Mouse (Mus musculus) natural killer cell, adult 2 months (primary cell): ENCODE data around the gene Sh3bp1.
A peak's percentile ranks its signal among the peaks of the same experiment; 100 is the strongest.

Source experiments
- DNase-seq, 2 experiments: peaks; one replicate each; pipeline ENCODE4 v3.0.0; 2022; ENCODE audit warnings: low spot score in 2 of 2

The Sh3bp1 gene

GRCm38 (mm10) chr15:78899740-78900584 is at the start of gene Sh3bp1:
Sh3bp1 (plus strand) TSS chr15:78899768.
- DNase-seq: no peak

- no peak for DNase-seq
These were observed 49.3 kb upstream of the Sh3bp1 start for GRCm38 (mm10) chr15:78850059-78850824.

GRCm38 (mm10) chr15:78850944-78851343 is 48.6 kb upstream of the Sh3bp1 start:
- DNase-seq: no peak

- DNase-seq: peak; percentile 83 to 88
These were observed 47.9 kb upstream of the Sh3bp1 start for GRCm38 (mm10) chr15:78851505-78852153.

- DNase-seq: no peak
These were observed 44.1 kb upstream of the Sh3bp1 start, which contains the start of gene Lgals2 for GRCm38 (mm10) chr15:78855303-78855965. Lgals2 (minus strand) TSS chr15:78855529.

GRCm38 (mm10) chr15:78857009-78857408 is 42.6 kb upstream of the Sh3bp1 start:
- DNase-seq: no peak

GRCm38 (mm10) chr15:78859311-78859710 is 40.3 kb upstream of the Sh3bp1 start:
- DNase-seq: no peak

- no peak for DNase-seq
These were observed 39.9 kb upstream of the Sh3bp1 start for GRCm38 (mm10) chr15:78859714-78860113.

- no peak for DNase-seq
These were observed 37.3 kb upstream of the Sh3bp1 start for GRCm38 (mm10) chr15:78862280-78862679.

GRCm38 (mm10) chr15:78863154-78863553 is 36.4 kb upstream of the Sh3bp1 start:
- no peak for DNase-seq

- no peak for DNase-seq
These were observed 35.7 kb upstream of the Sh3bp1 start for GRCm38 (mm10) chr15:78863852-78864253.

- no peak for DNase-seq
These were observed 31.2 kb upstream of the Sh3bp1 start for GRCm38 (mm10) chr15:78868398-78868797.

GRCm38 (mm10) chr15:78868826-78869233 is 30.7 kb upstream of the Sh3bp1 start:
- no peak for DNase-seq

- peak; percentile 40 to 56 for DNase-seq
These were observed 29.8 kb upstream of the Sh3bp1 start for GRCm38 (mm10) chr15:78869775-78870174.

- DNase-seq: no peak
These were observed 27.5 kb upstream of the Sh3bp1 start for GRCm38 (mm10) chr15:78872021-78872608.

- no peak for DNase-seq
These were observed 25.6 kb upstream of the Sh3bp1 start for GRCm38 (mm10) chr15:78873803-78874435.

- DNase-seq: no peak
These were observed 24.6 kb upstream of the Sh3bp1 start for GRCm38 (mm10) chr15:78874989-78875388.

- DNase-seq: no peak
These were observed 24.0 kb upstream of the Sh3bp1 start for GRCm38 (mm10) chr15:78875537-78875936.

- peak; percentile 37 to 48 for DNase-seq
These were observed 23.3 kb upstream of the Sh3bp1 start for GRCm38 (mm10) chr15:78876258-78876696.

- DNase-seq: peak; percentile 96
These were observed 22.4 kb upstream of the Sh3bp1 start, which contains the start of gene Gga1 for GRCm38 (mm10) chr15:78876991-78877809. Gga1 (plus strand) TSS chr15:78877190.
